Mouse (Mus musculus): Measurements from ENCODE around the gene Bhlhe23. TPM values are rescaled to one million over a fixed set of nuclear protein-coding genes. Genes with fewer than 3 reads are reported as not detected.

The Bhlhe23 gene
- total RNA-seq, 4 experiments from 2014 or later: not detected

DNA sequence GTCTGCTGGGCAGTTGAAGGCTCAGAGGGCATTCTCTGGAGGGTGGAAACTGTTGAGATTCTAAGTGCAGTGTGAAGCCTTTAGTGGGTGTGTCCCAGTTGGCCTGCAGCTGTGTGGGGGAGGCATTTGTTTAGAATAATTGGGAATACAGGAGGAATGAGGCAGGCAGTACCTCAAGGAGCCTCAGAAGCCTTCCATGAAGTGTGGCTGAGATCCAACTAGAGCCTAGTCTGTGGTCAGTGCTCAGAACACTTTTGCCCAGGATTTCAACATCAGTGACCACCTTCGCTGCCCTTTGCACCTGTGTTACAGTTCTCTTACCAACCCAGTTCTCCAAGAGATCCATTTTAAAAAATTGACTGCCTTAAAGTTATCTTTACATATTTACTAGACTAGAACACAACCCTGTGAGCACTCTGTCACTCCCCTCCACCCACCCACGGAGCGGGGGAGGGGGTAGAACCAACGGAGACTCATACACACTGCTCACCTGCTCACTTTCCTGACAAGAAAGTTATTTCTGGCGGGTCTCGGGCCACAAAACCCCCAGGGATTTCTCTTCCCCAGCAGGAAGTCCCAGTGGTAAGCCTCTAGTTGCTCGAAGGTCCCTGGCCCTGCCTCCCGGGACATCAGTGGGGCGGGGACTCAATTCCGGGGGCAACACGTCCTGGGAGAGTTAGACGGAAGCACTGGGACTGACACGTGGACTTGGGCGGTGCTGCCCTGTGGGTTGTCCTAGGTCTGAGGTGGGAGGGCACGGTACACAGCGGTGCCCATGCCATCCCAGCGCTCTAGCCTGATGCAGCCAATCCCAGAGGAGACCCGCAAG lies 51.9 kb downstream of the Bhlhe23 start, which contains the start of gene Slc17a9:
Gene Slc17a9, plus strand, starts transcription at position 679 of the 829 bp plus-strand sequence.
- DNase-seq: peak; percentile 58

Other genes with a start within 250 kb of the Bhlhe23 start
- 10 to 100 TPM; 16.1 to 23.9 (median 20.1) TPM for gene Mrgbp, start 195.6 kb downstream of the Bhlhe23 start, total RNA-seq (2022)
- gene Ogfr, start 187.7 kb downstream of the Bhlhe23 start, total RNA-seq (2022): 10 to 100 TPM; 36.1 to 41.6 (median 40.6) TPM
- under 1 TPM in 3 of 4 experiments, not detected in 1; 0.22 to 0.40 (median 0.35) TPM for gene Col9a3, start 179.1 kb downstream of the Bhlhe23 start, total RNA-seq (2022)
- gene Tcfl5, start 134.2 kb downstream of the Bhlhe23 start, total RNA-seq (2022): not detected
- gene Dido1, start 66.9 kb downstream of the Bhlhe23 start, total RNA-seq (2022): 10 to 100 TPM; 41.3 to 60.8 (median 49.4) TPM
- 10 to 100 TPM; 58.4 to 65.5 (median 64.0) TPM for gene Gid8, start 66.8 kb downstream of the Bhlhe23 start, total RNA-seq (2022)
- 1 to 10 TPM in 2 of 4 experiments, under 1 TPM in 2; 0.81 to 2.3 (median 1.1) TPM for gene Slc17a9, start 51.6 kb downstream of the Bhlhe23 start, total RNA-seq (2022)
- gene Ythdf1, start 144.0 kb upstream of the Bhlhe23 start, total RNA-seq (2022): 10 to 100 TPM; 46.5 to 59.6 (median 53.0) TPM
- not detected for gene Birc7, start 152.1 kb upstream of the Bhlhe23 start, total RNA-seq (2022)
- gene Nkain4, start 177.8 kb upstream of the Bhlhe23 start, total RNA-seq (2022): 1 to 10 TPM; 6.3 to 8.5 (median 6.8) TPM
- 10 to 100 TPM; 50.9 to 76.4 (median 62.9) TPM for gene Arfgap1, start 190.3 kb upstream of the Bhlhe23 start, total RNA-seq (2022)
- 1 to 10 TPM; 2.3 to 4.5 (median 4.2) TPM for gene Col20a1, start 209.6 kb upstream of the Bhlhe23 start, total RNA-seq (2022)

All from adrenal gland, adult 8-10 months (tissue).